Mouse (Mus musculus) liver, embryonic 16.5 days (tissue): ENCODE data around the gene Olfr1340. TPM values are rescaled to one million over a fixed set of nuclear protein-coding genes. Genes with fewer than 3 reads are reported as not detected.

Experiments used
- ATAC-seq: fragments of 200-750 bp; cut with Nextera tagmentation; 2 replicates; pipeline ENCODE4 v1.8.0; 2017; ENCODE audit warnings: low read depth, mild to moderate bottlenecking, moderate number of reproducible peaks, moderate library complexity
- H3K27ac ChIP-seq: fragments of 300-500 bp; sonication (generic); 2 replicates; pipeline ENCODE4 v1.5.1; 2014; ENCODE audit warnings: mild to moderate bottlenecking, low read length
- H3K27me3 ChIP-seq: fragments of 300-500 bp; sonication (generic); 2 replicates; pipeline ENCODE4 v1.6.1; 2014; ENCODE audit warnings: low read depth, low read length, mixed read lengths; ENCODE audit not compliant: control insufficient read depth, insufficient read depth
- H3K36me3 ChIP-seq: fragments of 300-500 bp; sonication (generic); 2 replicates; pipeline ENCODE4 v1.6.1; 2014; ENCODE audit warnings: mild to moderate bottlenecking; ENCODE audit not compliant: control insufficient read depth, insufficient read depth
- H3K4me1 ChIP-seq: fragments of 300-500 bp; sonication (generic); 2 replicates; pipeline ENCODE4 v1.6.1; 2014; ENCODE audit warnings: low read depth, low read length, mixed read lengths; ENCODE audit not compliant: control insufficient read depth
- H3K4me2 ChIP-seq: fragments of 300-500 bp; sonication (generic); 2 replicates; pipeline ENCODE4 v1.6.1; 2014; ENCODE audit warnings: low read depth, low read length, mixed read lengths
- H3K4me3 ChIP-seq: fragments of 300-500 bp; sonication (generic); 2 replicates; pipeline ENCODE4 v1.5.1; 2014; ENCODE audit warnings: low read depth, mild to moderate bottlenecking, low read length
- H3K9ac ChIP-seq: fragments of 300-500 bp; sonication (generic); 2 replicates; pipeline ENCODE4 v1.6.1; 2014; ENCODE audit warnings: low read depth, low read length
- H3K9me3 ChIP-seq: fragments of 300-500 bp; sonication (generic); replicated peaks from 2 replicates; pipeline ENCODE4 v1.6.1; 2016; ENCODE audit warnings: low read length; ENCODE audit not compliant: control insufficient read depth
- WGBS: fragments of 180-500 bp; shearing (Covaris S2); extraction: QIAGEN DNeasy Blood & Tissue Kit; methylation state at CpG from one replicate; pipeline ENCODE4 v1.1.7; 2014; ENCODE audit not compliant: insufficient replicate concordance; 5-methylcytosine and 5-hydroxymethylcytosine counted together
- polyA plus RNA-seq: library from polyadenylated mRNA; unstranded; fragments of >200 nt; fragmentation: Nextera tagmentation; extraction: Ambion mirVana; gene quantifications from 2 replicates; pipeline ENCODE4 v1.2.1, GENCODE M21; 2015

Olfr1340 gene
- polyA plus RNA-seq: not detected in 2 replicates

- H3K27me3 ChIP-seq: no peaks in the 10 kb centered on the region
- H3K4me1 ChIP-seq: no peaks in the 10 kb centered on the region
- ATAC-seq: no peak
- H3K4me3 ChIP-seq: no peak within 1 kb of the TSS
- H3K9ac ChIP-seq: no peak within 1 kb of the TSS
- H3K27ac ChIP-seq: no peak within 1 kb of the TSS
- no peaks in the 10 kb centered on the region for H3K36me3 ChIP-seq
- no peaks in the 10 kb centered on the region for H3K9me3 ChIP-seq
- H3K4me2 ChIP-seq: no peak within 1 kb of the TSS
Measured at GRCm38 (mm10) chr4:118719838-118720237, at the start of gene Olfr1340. TSS of gene Olfr1340 (plus strand) at chr4:118720138.

GRCm38 (mm10) chr4:118687086-118687485 is 32.9 kb upstream of the Olfr1340 start:
- Histone ChIP-seq H3K9ac (no peak overlapping the region), H3K4me1 (no peaks in the 10 kb centered on the region), H3K27ac (no peak overlapping the region), H3K36me3 (no peaks in the 10 kb centered on the region), H3K4me3 (no peak overlapping the region), H3K27me3 (no peaks in the 10 kb centered on the region), H3K4me2 (no peak overlapping the region), H3K9me3 (no peaks in the 10 kb centered on the region)
- ATAC-seq: no peak
- WGBS: 22% methylated on average over 2 of the region's 2 CpGs

GRCm38 (mm10) chr4:118692412-118692973 is 27.4 kb upstream of the Olfr1340 start, which contains the start of gene Olfr1342:
TSS of gene Olfr1342 (minus strand) at chr4:118692756.
- H3K4me2 ChIP-seq: no peak within 1 kb of the TSS
- no peak for ATAC-seq
- H3K27me3 ChIP-seq: no peaks in the 10 kb centered on the region
- no peaks in the 10 kb centered on the region for H3K9me3 ChIP-seq
- no peak within 1 kb of the TSS for H3K9ac ChIP-seq
- no peak within 1 kb of the TSS for H3K27ac ChIP-seq
- WGBS: 19% methylated on average over 12 of the region's 12 CpGs
- H3K36me3 ChIP-seq: no peaks in the 10 kb centered on the region
- H3K4me1 ChIP-seq: no peaks in the 10 kb centered on the region
- H3K4me3 ChIP-seq: no peak within 1 kb of the TSS

- Histone ChIP-seq H3K27me3 (no peaks in the 10 kb centered on the region), H3K36me3 (no peaks in the 10 kb centered on the region), H3K9me3 (no peaks in the 10 kb centered on the region), H3K4me3 (no peak overlapping the region), H3K4me1 (no peaks in the 10 kb centered on the region), H3K27ac (no peak overlapping the region), H3K4me2 (no peak overlapping the region), H3K9ac (no peak overlapping the region)
- 51% methylated on average over 2 of the region's 2 CpGs for WGBS
- ATAC-seq: no peak
Measured at GRCm38 (mm10) chr4:118693812-118694211, 26.1 kb upstream of the Olfr1340 start.

GRCm38 (mm10) chr4:118703223-118703622 is 16.7 kb upstream of the Olfr1340 start, which contains the start of gene Olfr1341:
TSS of gene Olfr1341 (plus strand) at chr4:118703523.
- WGBS: 48% methylated on average over 3 of the region's 3 CpGs
- Histone ChIP-seq H3K36me3 (no peaks in the 10 kb centered on the region), H3K9me3 (no peaks in the 10 kb centered on the region), H3K27me3 (no peaks in the 10 kb centered on the region), H3K4me1 (no peaks in the 10 kb centered on the region), H3K4me3 (no peak within 1 kb of the TSS), H3K27ac (no peak within 1 kb of the TSS), H3K4me2 (no peak within 1 kb of the TSS), H3K9ac (no peak within 1 kb of the TSS)
- ATAC-seq: no peak

GRCm38 (mm10) chr4:118708086-118708485 is 11.9 kb upstream of the Olfr1340 start:
- no peaks in the 10 kb centered on the region for H3K9me3 ChIP-seq
- H3K27ac ChIP-seq: no peak overlapping the region
- H3K4me3 ChIP-seq: no peak overlapping the region
- H3K4me2 ChIP-seq: no peak overlapping the region
- no peak for ATAC-seq
- no peaks in the 10 kb centered on the region for H3K36me3 ChIP-seq
- no peaks in the 10 kb centered on the region for H3K27me3 ChIP-seq
- no peak overlapping the region for H3K9ac ChIP-seq
- H3K4me1 ChIP-seq: no peaks in the 10 kb centered on the region
- WGBS: 64% methylated on average over 5 of the region's 5 CpGs

GRCm38 (mm10) chr4:118711656-118712055 is 8.3 kb upstream of the Olfr1340 start:
- Histone ChIP-seq H3K4me2 (no peak overlapping the region), H3K4me3 (no peak overlapping the region), H3K9me3 (no peaks in the 10 kb centered on the region), H3K27me3 (no peaks in the 10 kb centered on the region), H3K4me1 (no peaks in the 10 kb centered on the region), H3K27ac (no peak overlapping the region), H3K9ac (no peak overlapping the region), H3K36me3 (no peaks in the 10 kb centered on the region)
- 59% methylated on average over 1 of the region's 1 CpGs for WGBS
- ATAC-seq: no peak

- Histone ChIP-seq H3K4me1 (no peaks in the 10 kb centered on the region), H3K9ac (no peak overlapping the region), H3K4me2 (no peak overlapping the region), H3K27ac (no peak overlapping the region), H3K36me3 (no peaks in the 10 kb centered on the region), H3K27me3 (no peaks in the 10 kb centered on the region), H3K4me3 (no peak overlapping the region), H3K9me3 (no peaks in the 10 kb centered on the region)
- WGBS: 41% methylated on average over 10 of the region's 10 CpGs
- ATAC-seq: no peak
Measured at GRCm38 (mm10) chr4:118721742-118722483, 2.0 kb downstream of the Olfr1340 start.

GRCm38 (mm10) chr4:118731875-118732274 is 11.9 kb downstream of the Olfr1340 start, which contains the start of gene Olfr1339:
TSS of gene Olfr1339 (plus strand) at chr4:118732175.
- no peak within 1 kb of the TSS for H3K4me3 ChIP-seq
- WGBS: 86% methylated on average over 1 of the region's 1 CpGs

More at GRCm38 (mm10) chr4:118731875-118732274, 11.9 kb downstream of the Olfr1340 start, which contains the start of gene Olfr1339:
- Histone ChIP-seq H3K9ac (no peak within 1 kb of the TSS), H3K4me2 (no peak within 1 kb of the TSS), H3K27ac (no peak within 1 kb of the TSS), H3K4me1 (no peaks in the 10 kb centered on the region), H3K36me3 (no peaks in the 10 kb centered on the region), H3K27me3 (no peaks in the 10 kb centered on the region), H3K9me3 (no peaks in the 10 kb centered on the region)
- ATAC-seq: no peak
